ENCODE assay signal across 25 mouse cellular contexts in the genomic region with DNA sequence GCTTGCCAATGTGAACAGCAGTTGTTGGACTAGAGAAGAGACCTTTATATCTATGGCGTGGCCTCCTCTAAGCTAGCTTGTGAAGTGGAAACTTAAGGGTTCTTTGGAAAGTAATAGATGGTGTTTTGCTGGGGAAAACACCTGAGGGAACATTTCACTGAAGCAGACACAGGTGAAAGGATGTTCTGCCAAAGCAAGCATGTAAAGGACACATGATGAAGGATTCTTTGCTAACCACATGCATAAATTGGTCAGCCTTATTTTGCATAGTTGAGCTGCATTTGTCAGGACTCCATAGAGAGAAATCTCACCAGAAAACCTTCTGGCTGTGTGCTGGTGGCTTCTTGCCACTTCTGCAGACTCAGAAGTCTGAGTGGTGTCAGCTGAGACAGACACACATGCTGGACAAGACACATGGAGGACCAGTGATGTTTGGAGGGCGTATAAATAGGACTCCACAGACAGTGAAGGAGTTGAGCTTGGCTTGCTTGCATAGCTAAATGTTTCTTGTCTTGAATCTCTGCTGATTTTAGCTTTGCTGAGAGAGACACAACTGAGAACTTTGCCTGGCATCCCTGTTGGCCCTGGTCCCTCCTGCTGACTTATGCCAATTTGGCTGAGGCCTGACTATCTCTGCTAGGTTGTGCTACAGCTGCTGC. TPM values are rescaled to one million over a fixed set of nuclear protein-coding genes. Genes with fewer than 3 reads are reported as not detected.
A peak's percentile ranks its signal among the peaks of the same experiment; 100 is the strongest.
DNase-seq lines count a peak whose midpoint lies in the region; TF ChIP-seq lines count a peak whose summit lies in the region.
"Had no signal": no experiment of that assay in that cellular context is flagged by ENCODE, and none has a peak within 500 bp of the region (broad histone marks: within the 10 kb centered on the region; RNA-seq: fewer than 3 reads in every experiment).

No protein-coding gene starts in this region.

- H3K27ac ChIP-seq in cerebellum, adult 2 months (ENCODE audit: insufficient read depth, low read length) = no peak overlapping the region
- H3K27ac ChIP-seq: hindbrain, postnatal 0 days; layer of hippocampus, adult 2 months; liver, embryonic 13.5 days; midbrain, embryonic 13.5 days had no signal

- no peak overlapping the region for H3K4me3 ChIP-seq in cerebellum, adult 2 months (replicated peaks; ENCODE audit: insufficient read depth, low read depth, low read length)
- H3K4me3 ChIP-seq: heart, embryonic 12.5 days; layer of hippocampus, adult 2 months; liver, embryonic 13.5 days; midbrain, embryonic 13.5 days had no signal

- no peak for TF ChIP-seq POLR2A in cerebellum, adult 2 months (IDR thresholded peaks at IDR 0.05; ENCODE audit: borderline replicate concordance, insufficient read depth, low read length)

- DNase-seq in cerebellum, postnatal 10 days = peak; percentile 14 to 18
- no peak for DNase-seq in cerebellum, adult 2 months
- DNase-seq in frontal cortex, postnatal 36 days (ENCODE audit: low spot score in 2 of 2) = peak; percentile 17 to 33
- DNase-seq in frontal cortex, postnatal 25 days (ENCODE audit: low spot score in 2 of 2) = no peak
- peak; percentile 42 for DNase-seq in right cerebral cortex, adult 18-20 months
- DNase-seq in right cerebral cortex, postnatal 25 days = no peak
- DNase-seq in kidney, postnatal 25 days = no peak
- DNase-seq: adrenal gland, postnatal 25 days; cerebellum, adult 11-12 months; heart, adult 18-20 months; heart, postnatal 14 days; kidney, adult 9 months; kidney, postnatal 14 days; liver, embryonic 13.5 days; lung, embryonic 14.5 days; thymus, adult 18-20 months; thymus, postnatal 36 days had no signal

- no peak for TF ChIP-seq CTCF in cerebellum, adult 2 months (IDR thresholded peaks at IDR 0.05; ENCODE audit: borderline replicate concordance, insufficient read depth, low read depth, low read length)

- H3K27me3 ChIP-seq in cerebellum, adult 2 months (ENCODE audit: control insufficient read depth, insufficient read depth, low read length) = no peaks in the 10 kb centered on the region
- H3K27me3 ChIP-seq: heart, embryonic 12.5 days; liver, embryonic 13.5 days; midbrain, embryonic 13.5 days had no signal

- no peaks in the 10 kb centered on the region for H3K4me1 ChIP-seq in cerebellum, adult 2 months (ENCODE audit: control insufficient read depth, insufficient read depth, low read length)
- H3K4me1 ChIP-seq: heart, embryonic 12.5 days; liver, embryonic 13.5 days; midbrain, embryonic 13.5 days had no signal

- WGBS in cerebellum, adult 2 months = 48% methylated on average over 2 of the region's 2 CpGs

RNA-seq across cellular contexts. Expression of gene Slc5a9, which starts 34.8 kb away (rescaled TPM):
- polyA plus RNA-seq in cerebellum, adult 2 months (2012; rRNA removed) = not detected in 2 replicates
- polyA plus RNA-seq: frontal cortex, adult 2 months; hindbrain, embryonic 11.5 days; hindbrain, postnatal 0 days; liver, embryonic 13.5 days; lung, embryonic 14.5 days; midbrain, embryonic 13.5 days had no signal

RNA-seq across cellular contexts. Expression of gene Skint8, which starts 51.3 kb away (rescaled TPM):
- not detected in 2 replicates for polyA plus RNA-seq in cerebellum, adult 2 months (2012; rRNA removed)
- polyA plus RNA-seq: frontal cortex, adult 2 months; heart, embryonic 12.5 days; hindbrain, embryonic 11.5 days; hindbrain, postnatal 0 days; intestine, embryonic 16.5 days; liver, embryonic 13.5 days; lung, embryonic 14.5 days; midbrain, embryonic 13.5 days; small intestine, adult 2 months had no signal

Comparison
In these comparisons a context has a peak if more than half of its experiments do, and no peak if none do; other contexts are left out.
1. DNase-seq: peak in cerebellum, postnatal 10 days (2 of 2), frontal cortex, postnatal 36 days (2 of 2) and right cerebral cortex, adult 18-20 months (single experiment); none in cerebellum, adult 2 months (0 of 2), frontal cortex, postnatal 25 days (0 of 2), right cerebral cortex, postnatal 25 days (single experiment) and kidney, postnatal 25 days (0 of 2).